Mouse (Mus musculus) cerebellum, adult 11-12 months (tissue): Measurements from ENCODE around the gene Rai1.
A peak's percentile ranks its signal among the peaks of the same experiment; 100 is the strongest.

ENCODE experiments used
- DNase-seq: peaks from one replicate; pipeline ENCODE4 v3.0.0; 2022

Gene Rai1

DNA sequence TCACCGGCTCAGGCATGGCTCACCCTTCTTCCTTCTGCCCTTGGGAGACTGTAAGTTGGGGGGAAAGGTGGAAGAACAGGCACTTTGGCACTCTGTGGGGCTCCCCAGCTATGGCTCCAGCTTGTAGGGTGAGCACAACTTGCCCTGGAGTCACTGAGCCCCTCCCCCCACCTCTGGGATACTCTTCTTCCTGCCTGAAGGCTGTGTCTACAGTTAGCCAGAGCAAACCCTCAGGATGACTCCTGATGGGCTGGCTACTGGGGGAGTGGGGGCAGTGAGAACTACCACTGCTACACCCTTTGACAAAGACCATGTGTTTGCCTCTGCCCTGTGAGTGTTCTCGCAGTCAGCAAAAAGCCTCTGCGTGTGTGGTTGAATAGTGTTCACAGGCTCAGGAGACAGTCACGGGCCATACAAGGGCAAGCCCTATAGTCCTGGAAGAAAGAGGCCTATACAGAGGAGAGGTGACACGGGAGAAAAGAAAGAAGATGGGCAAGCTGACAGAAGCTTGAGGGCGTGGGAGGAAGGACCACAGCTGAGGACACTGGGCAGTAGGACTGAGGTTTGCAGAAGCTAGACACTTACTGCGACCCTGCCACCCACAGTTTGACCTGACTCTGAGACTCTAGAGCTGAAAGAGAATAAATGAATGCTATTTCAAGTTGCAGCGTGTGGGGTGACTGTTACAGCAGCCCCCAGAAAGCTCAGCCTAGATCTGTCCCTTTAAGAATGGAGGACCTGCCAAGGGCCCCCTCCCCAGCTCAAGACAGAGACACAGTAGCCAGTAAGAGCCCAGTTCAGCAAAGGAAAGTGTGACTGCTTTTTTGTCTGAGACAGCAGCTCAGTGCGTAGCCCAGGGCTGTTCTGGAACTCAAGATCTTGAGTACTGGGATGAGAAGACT is 9.7 kb upstream of the Rai1 start:
- DNase-seq: no peak

DNA sequence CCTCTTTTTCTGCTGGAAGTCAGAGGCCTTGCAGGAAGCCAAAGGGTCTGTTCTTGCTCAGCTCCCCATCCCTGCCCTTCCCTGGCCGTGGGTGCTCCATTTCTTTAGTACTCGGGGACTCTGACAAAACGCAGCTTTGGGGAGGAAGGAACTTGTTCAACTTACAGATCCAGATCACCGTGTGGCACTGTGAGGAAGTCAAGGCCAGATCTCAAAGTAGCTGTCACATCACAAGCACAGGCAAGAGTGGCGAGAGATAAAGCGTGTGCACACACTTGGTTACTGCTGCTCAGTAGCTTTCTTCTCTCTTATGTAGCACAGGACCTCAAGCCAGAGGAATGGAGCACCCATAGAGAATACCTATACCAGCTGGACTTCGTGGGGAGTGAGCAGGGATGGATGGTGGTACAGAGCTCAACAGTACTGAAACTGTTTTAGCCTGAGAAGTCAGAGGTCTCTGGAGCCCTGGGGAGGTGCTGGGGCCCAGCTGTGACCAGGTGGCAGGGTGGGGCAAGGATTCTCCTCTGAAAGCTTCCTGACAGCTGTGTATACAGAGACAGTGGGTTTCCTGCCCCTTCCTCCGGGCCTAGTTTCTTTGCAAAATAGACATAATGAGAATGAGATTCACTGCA is 5.1 kb upstream of the Rai1 start:
- no peak for DNase-seq

GRCm38 (mm10) chr11:60100827-60101555 is 3.8 kb upstream of the Rai1 start:
- DNase-seq: no peak

DNA sequence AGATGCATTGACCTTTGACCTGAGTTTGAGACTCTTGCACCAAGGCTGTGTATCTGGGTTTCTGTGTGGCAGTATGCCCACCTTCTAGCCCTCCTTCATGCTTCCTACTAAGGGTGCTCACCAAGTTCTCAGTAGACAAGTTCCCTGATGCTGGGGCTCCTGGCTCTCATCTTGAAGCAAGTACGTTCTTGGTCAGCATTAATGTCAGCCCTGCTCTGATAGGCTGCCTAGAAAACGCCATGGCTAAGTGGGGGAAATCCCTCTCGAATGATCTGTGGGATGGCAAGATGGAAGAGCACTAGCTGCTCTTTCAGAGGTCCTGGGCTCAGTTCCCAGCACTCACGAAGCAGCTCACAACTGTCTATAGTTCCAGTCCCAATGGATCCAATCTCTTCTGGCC is 2.8 kb upstream of the Rai1 start:
- DNase-seq: no peak

GRCm38 (mm10) chr11:60102664-60103063 is 2.1 kb upstream of the Rai1 start:
- DNase-seq: no peak

- no peak for DNase-seq
Measured at GRCm38 (mm10) chr11:60103567-60103966, 1.2 kb upstream of the Rai1 start.

- peak; percentile 74 for DNase-seq
Measured at GRCm38 (mm10) chr11:60105593-60106542, 1.1 kb downstream of the Rai1 start.

DNA sequence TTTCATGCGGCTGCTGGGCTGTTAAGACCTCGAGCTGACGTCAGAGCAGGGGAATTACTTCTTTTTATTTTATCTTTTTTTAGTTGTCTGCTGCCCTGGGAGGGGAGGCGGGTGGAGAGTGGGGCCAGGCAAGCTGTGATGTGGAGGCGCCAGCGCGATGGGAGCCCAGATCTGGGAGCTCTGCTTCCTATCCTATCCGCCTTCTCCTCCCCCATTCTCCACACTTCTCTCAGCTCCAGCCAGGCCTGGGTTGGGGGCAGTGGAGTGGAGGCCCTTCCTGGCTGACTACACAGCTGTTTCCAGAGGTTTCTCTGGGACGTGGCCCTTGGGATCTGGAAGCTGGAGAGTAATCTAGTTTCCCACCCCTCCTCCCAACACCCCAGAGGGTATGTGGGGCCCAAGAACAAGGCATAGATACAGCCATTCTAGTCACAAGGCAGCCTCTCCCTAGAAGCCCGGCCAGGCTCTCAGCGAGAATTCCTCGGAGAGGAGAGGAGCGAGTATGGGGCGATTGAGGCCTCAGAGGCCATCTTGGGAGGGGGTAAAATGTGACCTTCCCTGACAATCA is 1.8 kb downstream of the Rai1 start:
- DNase-seq: peak; percentile 53

DNA sequence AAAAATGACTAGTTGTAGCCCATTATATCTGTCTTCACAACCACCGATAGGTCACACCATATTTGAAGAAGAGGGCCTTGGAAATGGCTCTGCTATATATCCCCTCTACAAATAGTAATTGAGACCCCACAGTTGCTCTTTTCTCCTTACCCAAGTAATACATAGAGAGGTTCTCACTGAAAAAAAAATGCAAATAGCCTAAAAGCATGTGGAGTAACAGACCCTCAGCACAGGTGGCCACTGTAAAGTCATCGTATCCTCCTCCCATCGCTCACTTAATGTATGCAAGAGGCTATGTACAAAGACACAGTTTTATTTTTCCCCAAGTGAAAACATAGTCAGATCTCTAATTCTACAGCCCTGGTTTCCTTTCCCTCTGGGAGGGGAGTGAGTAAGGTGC is 2.6 kb downstream of the Rai1 start:
- no peak for DNase-seq

- DNase-seq: no peak
Measured at GRCm38 (mm10) chr11:60108631-60109172, 3.9 kb downstream of the Rai1 start.

- DNase-seq: no peak
Measured at GRCm38 (mm10) chr11:60110386-60110785, 5.6 kb downstream of the Rai1 start.

DNA sequence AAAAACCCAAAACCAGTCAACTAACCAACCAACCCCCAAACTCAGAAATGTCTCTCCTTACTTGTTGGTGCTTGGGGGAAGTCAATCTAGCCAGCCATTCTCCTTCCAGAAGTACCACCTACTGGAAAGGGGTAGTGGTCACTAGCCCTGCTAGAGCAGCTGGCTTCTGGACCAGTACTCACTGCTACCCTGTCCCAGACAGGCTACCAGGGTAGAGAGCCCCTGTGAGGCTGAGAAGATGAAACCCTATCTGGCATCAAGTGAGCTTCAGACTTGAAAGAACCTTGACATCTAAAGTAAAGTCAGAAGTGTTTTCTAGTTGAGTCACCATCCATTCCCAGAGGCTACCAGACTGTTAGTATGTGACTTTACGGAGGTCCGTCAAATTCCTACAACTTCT is 6.8 kb downstream of the Rai1 start:
- no peak for DNase-seq

- DNase-seq: no peak
Measured at GRCm38 (mm10) chr11:60113624-60114023, 8.8 kb downstream of the Rai1 start.

- peak; percentile 38 for DNase-seq
Measured at GRCm38 (mm10) chr11:60114296-60115023, 9.6 kb downstream of the Rai1 start.

DNA sequence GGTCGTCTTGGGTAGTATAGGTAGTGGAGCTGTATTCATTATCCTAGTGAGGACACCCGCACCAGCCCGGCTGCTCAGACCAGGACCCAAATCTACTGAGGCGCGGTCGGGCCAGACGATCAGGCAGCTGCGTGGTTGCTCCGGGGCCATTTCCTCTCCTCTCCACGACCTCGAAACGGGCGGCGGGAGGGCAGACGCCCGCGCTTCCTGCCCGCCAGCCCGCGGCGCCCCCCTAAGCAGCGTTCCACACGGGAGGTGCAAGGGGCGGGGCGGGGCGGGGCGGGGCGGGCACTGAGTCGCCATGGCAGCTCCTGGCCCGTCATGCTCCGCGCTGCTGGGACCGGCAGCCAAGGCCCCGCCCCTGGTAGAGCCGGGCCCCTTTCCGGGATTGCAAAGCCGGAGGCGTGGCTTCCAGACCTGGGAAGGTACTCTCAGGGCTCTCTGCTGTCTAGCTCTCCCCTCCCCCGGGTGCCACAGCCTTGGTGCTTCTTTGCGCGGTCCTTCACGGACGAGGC is 10.3 kb downstream of the Rai1 start:
- DNase-seq: peak; percentile 93

GRCm38 (mm10) chr11:60115638-60116276 is 10.9 kb downstream of the Rai1 start:
- DNase-seq: no peak

GRCm38 (mm10) chr11:60120586-60121262 is 15.9 kb downstream of the Rai1 start:
- no peak for DNase-seq

GRCm38 (mm10) chr11:60122611-60123010 is 17.8 kb downstream of the Rai1 start:
- no peak for DNase-seq

DNA sequence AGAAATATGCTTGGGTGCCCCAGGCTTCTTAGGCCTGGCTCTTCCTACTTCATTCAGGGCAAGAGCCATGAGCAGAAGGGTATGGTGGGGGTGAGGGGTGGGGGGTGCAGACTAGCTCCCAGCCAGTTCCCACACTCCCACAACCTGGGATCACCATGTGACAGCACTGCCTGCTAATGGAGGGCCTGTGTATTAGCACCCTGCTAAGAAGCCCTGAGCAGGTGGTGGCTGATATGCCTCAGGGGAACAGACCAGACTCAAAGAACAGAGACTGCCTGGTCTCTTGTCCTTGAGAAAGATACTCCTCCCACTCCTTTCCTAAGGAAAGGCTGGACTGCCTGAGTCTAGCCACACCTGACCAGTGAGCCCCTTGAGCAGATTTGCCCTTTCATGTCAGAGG is 22.2 kb downstream of the Rai1 start:
- no peak for DNase-seq
